Mouse (Mus musculus): Measurements from ENCODE around the gene Nrsn2.

Gene Nrsn2

GRCm38 (mm10) chr2:152392786-152393185 lies 16.3 kb upstream of the Nrsn2 start:
- peak; percentile 87 for DNase-seq (ENCODE audit: low read depth, low spot score)

GRCm38 (mm10) chr2:152384191-152384590 lies 7.8 kb upstream of the Nrsn2 start:
- peak; percentile 66 for DNase-seq (ENCODE audit: low read depth, low spot score)

GRCm38 (mm10) chr2:152375652-152376344 lies 640 bp downstream of the Nrsn2 start:
- peak; percentile 98 for DNase-seq (ENCODE audit: low read depth, low spot score)

GRCm38 (mm10) chr2:152373547-152373946 lies 2.9 kb downstream of the Nrsn2 start:
- DNase-seq (ENCODE audit: low read depth, low spot score) = no peak

- no peak for DNase-seq (ENCODE audit: low read depth, low spot score)
Measured at GRCm38 (mm10) chr2:152372661-152373060, 3.8 kb downstream of the Nrsn2 start.

- DNase-seq (ENCODE audit: low read depth, low spot score) = no peak
Measured at GRCm38 (mm10) chr2:152372104-152372503, 4.3 kb downstream of the Nrsn2 start.

GRCm38 (mm10) chr2:152368532-152369140 lies 7.8 kb downstream of the Nrsn2 start:
- DNase-seq (ENCODE audit: low read depth, low spot score) = peak; percentile 93

- no peak for DNase-seq (ENCODE audit: low read depth, low spot score)
Measured at GRCm38 (mm10) chr2:152367917-152368316, 8.5 kb downstream of the Nrsn2 start.

- peak; percentile 94 for DNase-seq (ENCODE audit: low read depth, low spot score)
Measured at GRCm38 (mm10) chr2:152363245-152364147, 12.9 kb downstream of the Nrsn2 start.

- no peak for DNase-seq (ENCODE audit: low read depth, low spot score)
Measured at GRCm38 (mm10) chr2:152361193-152361592, 15.2 kb downstream of the Nrsn2 start.

GRCm38 (mm10) chr2:152360271-152360775 lies 16.1 kb downstream of the Nrsn2 start:
- no peak for DNase-seq (ENCODE audit: low read depth, low spot score)

GRCm38 (mm10) chr2:152359616-152360015 lies 16.8 kb downstream of the Nrsn2 start:
- no peak for DNase-seq (ENCODE audit: low read depth, low spot score)

GRCm38 (mm10) chr2:152358977-152359376 lies 17.5 kb downstream of the Nrsn2 start:
- DNase-seq (ENCODE audit: low read depth, low spot score) = peak; percentile 69

GRCm38 (mm10) chr2:152357254-152357653 lies 19.2 kb downstream of the Nrsn2 start:
- no peak for DNase-seq (ENCODE audit: low read depth, low spot score)

GRCm38 (mm10) chr2:152349842-152350540 lies 26.4 kb downstream of the Nrsn2 start:
- peak; percentile 94 for DNase-seq (ENCODE audit: low read depth, low spot score)

- DNase-seq (ENCODE audit: low read depth, low spot score) = peak; percentile 81
Measured at GRCm38 (mm10) chr2:152349205-152349604, 27.2 kb downstream of the Nrsn2 start.

- no peak for DNase-seq (ENCODE audit: low read depth, low spot score)
Measured at GRCm38 (mm10) chr2:152347722-152348121, 28.7 kb downstream of the Nrsn2 start.

- no peak for DNase-seq (ENCODE audit: low read depth, low spot score)
Measured at GRCm38 (mm10) chr2:152346776-152347465, 29.5 kb downstream of the Nrsn2 start.

GRCm38 (mm10) chr2:152345393-152345792 lies 31.0 kb downstream of the Nrsn2 start:
- DNase-seq (ENCODE audit: low read depth, low spot score) = peak; percentile 82

GRCm38 (mm10) chr2:152344909-152345308 lies 31.5 kb downstream of the Nrsn2 start:
- DNase-seq (ENCODE audit: low read depth, low spot score) = no peak

- peak; percentile 46 for DNase-seq (ENCODE audit: low read depth, low spot score)
Measured at GRCm38 (mm10) chr2:152344361-152344760, 32.1 kb downstream of the Nrsn2 start.

All from ES-CJ7 (cell line).